Mouse (Mus musculus): Measurements from ENCODE around the gene Lmbr1l. TPM values are rescaled to one million over a fixed set of nuclear protein-coding genes. Genes with fewer than 3 reads are reported as not detected.

Gene Lmbr1l
- 4.1 and 5.5 TPM in 2 replicates for polyA plus RNA-seq (2014; fragmentation: Nextera tagmentation; extraction: Ambion mirVana)

- ATAC-seq (replicated peaks; ENCODE audit: low FRiP score, low TSS enrichment, low read depth): peak; percentile 98
- peaks cover 9% of the 10 kb centered on the region for H3K36me3 ChIP-seq (ENCODE audit: control insufficient read depth, insufficient read depth, low read length)
- H3K4me1 ChIP-seq (replicated peaks; ENCODE audit: control insufficient read depth, insufficient read depth, low read length): peaks cover 14% of the 10 kb centered on the region
- peak within 1 kb of the TSS; percentile 78 for H3K9ac ChIP-seq (ENCODE audit: low read length)
- peak within 1 kb of the TSS; percentile 87 for H3K4me3 ChIP-seq (ENCODE audit: low read depth, low read length)
- no peaks in the 10 kb centered on the region for H3K27me3 ChIP-seq (replicated peaks; ENCODE audit: control insufficient read depth, insufficient read depth, low read length)
- no peaks in the 10 kb centered on the region for H3K9me3 ChIP-seq (ENCODE audit: control insufficient read depth, low read length)
- peak within 1 kb of the TSS; percentile 86 for H3K4me2 ChIP-seq (ENCODE audit: low read length)
- peak within 1 kb of the TSS; percentile 95 for H3K27ac ChIP-seq (ENCODE audit: low read depth)
- DNase-seq (ENCODE audit: low spot score): peak; percentile 98
- WGBS: under 1% methylated on average over 76 of the region's 82 CpGs
Observed at GRCm38 (mm10) chr15:98917538-98918498, at the start of gene Lmbr1l. TSS of gene Lmbr1l (minus strand) at chr15:98918231.

DNA sequence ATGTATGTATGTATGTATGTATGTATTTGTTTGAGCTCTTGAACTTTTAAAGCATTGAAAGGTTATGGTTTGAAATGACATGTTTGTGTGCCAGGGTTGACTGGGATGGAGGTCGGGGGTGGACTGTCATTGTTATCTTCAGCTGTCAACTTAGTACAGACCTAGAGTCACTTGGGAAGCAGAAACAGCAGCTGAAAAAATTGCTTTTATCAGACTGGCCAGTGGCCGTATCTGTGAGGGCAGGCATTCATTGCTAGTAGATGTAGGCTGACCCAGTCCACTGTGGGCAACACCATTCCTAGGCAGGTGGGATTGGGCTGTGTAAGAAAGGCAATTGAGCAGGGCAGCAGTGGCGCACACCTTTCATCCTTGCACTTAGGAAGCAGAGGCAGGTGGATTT is 41.5 kb upstream of the Lmbr1l start:
- Histone ChIP-seq H3K27ac (ENCODE audit: low read depth) (no peak overlapping the region), H3K4me2 (ENCODE audit: low read length) (no peak overlapping the region), H3K36me3 (ENCODE audit: control insufficient read depth, insufficient read depth, low read length) (no peaks in the 10 kb centered on the region), H3K4me1 (replicated peaks; ENCODE audit: control insufficient read depth, insufficient read depth, low read length) (peaks cover 3% of the 10 kb centered on the region; the same call in 1 of the 2 replicates), H3K9me3 (ENCODE audit: control insufficient read depth, low read length) (0 out of 2 replicates have a peak, but pooled peaks cover 2% of the 10 kb centered on the region), H3K27me3 (replicated peaks; ENCODE audit: control insufficient read depth, insufficient read depth, low read length) (no peaks in the 10 kb centered on the region), H3K9ac (ENCODE audit: low read length) (no peak overlapping the region), H3K4me3 (ENCODE audit: low read depth, low read length) (no peak overlapping the region)
- ATAC-seq (replicated peaks; ENCODE audit: low FRiP score, low TSS enrichment, low read depth) (no peak), DNase-seq (ENCODE audit: low spot score) (no peak)
- 71% methylated on average over 3 of the region's 3 CpGs for WGBS

DNA sequence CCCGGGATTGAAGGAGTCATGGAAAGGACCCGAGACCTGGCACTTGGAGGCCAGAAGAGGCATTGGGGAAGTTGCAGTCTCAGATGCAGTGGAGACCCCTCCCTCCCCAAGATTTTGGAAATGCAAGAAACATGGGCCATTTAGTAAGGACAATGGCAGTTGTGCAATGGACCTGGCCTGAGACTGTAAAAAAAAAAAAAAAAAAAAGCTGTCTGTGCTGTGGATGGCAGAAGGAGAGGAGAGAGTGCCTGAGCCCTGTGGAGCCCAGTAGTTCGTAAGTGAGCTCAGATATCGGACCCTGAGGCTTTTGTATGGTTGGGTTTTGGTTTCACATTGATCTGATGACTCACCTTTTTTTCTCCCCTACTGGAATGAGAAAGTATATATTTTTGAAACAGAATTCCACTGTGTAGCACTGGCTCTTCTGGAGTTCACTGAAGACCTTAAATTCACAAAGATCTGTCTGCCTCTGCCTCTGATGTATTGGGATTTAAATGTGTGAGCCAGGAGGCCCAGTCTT is 40.9 kb upstream of the Lmbr1l start:
- ATAC-seq (replicated peaks; ENCODE audit: low FRiP score, low TSS enrichment, low read depth): no peak
- H3K4me1 ChIP-seq (replicated peaks; ENCODE audit: control insufficient read depth, insufficient read depth, low read length): peaks cover 8% of the 10 kb centered on the region; the same call in 1 of the 2 replicates
- H3K27ac ChIP-seq (ENCODE audit: low read depth): no peak overlapping the region
- H3K9me3 ChIP-seq (ENCODE audit: control insufficient read depth, low read length): 0 out of 2 replicates have a peak, but pooled peaks cover 2% of the 10 kb centered on the region
- no peak overlapping the region for H3K4me2 ChIP-seq (ENCODE audit: low read length)
- no peak overlapping the region for H3K9ac ChIP-seq (ENCODE audit: low read length)
- 89% methylated on average over 4 of the region's 4 CpGs for WGBS
- no peaks in the 10 kb centered on the region for H3K36me3 ChIP-seq (ENCODE audit: control insufficient read depth, insufficient read depth, low read length)
- no peak overlapping the region for H3K4me3 ChIP-seq (ENCODE audit: low read depth, low read length)
- H3K27me3 ChIP-seq (replicated peaks; ENCODE audit: control insufficient read depth, insufficient read depth, low read length): no peaks in the 10 kb centered on the region
- no peak for DNase-seq (ENCODE audit: low spot score)

- DNase-seq (ENCODE audit: low spot score) (no peak), ATAC-seq (replicated peaks; ENCODE audit: low FRiP score, low TSS enrichment, low read depth) (no peak)
- peaks cover 9% of the 10 kb centered on the region; the same call in 1 of the 2 replicates for H3K4me1 ChIP-seq (replicated peaks; ENCODE audit: control insufficient read depth, insufficient read depth, low read length)
- no peaks in the 10 kb centered on the region for H3K9me3 ChIP-seq (ENCODE audit: control insufficient read depth, low read length)
- WGBS: 72% methylated on average over 5 of the region's 5 CpGs
- H3K4me2 ChIP-seq (ENCODE audit: low read length): no peak overlapping the region
- H3K9ac ChIP-seq (ENCODE audit: low read length): no peak overlapping the region
- no peak overlapping the region for H3K4me3 ChIP-seq (ENCODE audit: low read depth, low read length)
- H3K36me3 ChIP-seq (ENCODE audit: control insufficient read depth, insufficient read depth, low read length): no peaks in the 10 kb centered on the region
- H3K27ac ChIP-seq (ENCODE audit: low read depth): no peak overlapping the region
- no peaks in the 10 kb centered on the region for H3K27me3 ChIP-seq (replicated peaks; ENCODE audit: control insufficient read depth, insufficient read depth, low read length)
Observed at GRCm38 (mm10) chr15:98957475-98957874, 39.4 kb upstream of the Lmbr1l start.

- Histone ChIP-seq H3K27ac (ENCODE audit: low read depth) (no peak overlapping the region), H3K9me3 (ENCODE audit: control insufficient read depth, low read length) (no peaks in the 10 kb centered on the region), H3K9ac (ENCODE audit: low read length) (no peak overlapping the region), H3K36me3 (ENCODE audit: control insufficient read depth, insufficient read depth, low read length) (no peaks in the 10 kb centered on the region), H3K4me1 (replicated peaks; ENCODE audit: control insufficient read depth, insufficient read depth, low read length) (peaks cover 13% of the 10 kb centered on the region; the same call in 1 of the 2 replicates), H3K4me2 (ENCODE audit: low read length) (no peak overlapping the region), H3K4me3 (ENCODE audit: low read depth, low read length) (no peak overlapping the region), H3K27me3 (replicated peaks; ENCODE audit: control insufficient read depth, insufficient read depth, low read length) (no peaks in the 10 kb centered on the region)
- 91% methylated on average over 4 of the region's 4 CpGs for WGBS
- DNase-seq (ENCODE audit: low spot score) (no peak), ATAC-seq (replicated peaks; ENCODE audit: low FRiP score, low TSS enrichment, low read depth) (no peak)
Observed at GRCm38 (mm10) chr15:98956000-98956399, 38.0 kb upstream of the Lmbr1l start.

DNA sequence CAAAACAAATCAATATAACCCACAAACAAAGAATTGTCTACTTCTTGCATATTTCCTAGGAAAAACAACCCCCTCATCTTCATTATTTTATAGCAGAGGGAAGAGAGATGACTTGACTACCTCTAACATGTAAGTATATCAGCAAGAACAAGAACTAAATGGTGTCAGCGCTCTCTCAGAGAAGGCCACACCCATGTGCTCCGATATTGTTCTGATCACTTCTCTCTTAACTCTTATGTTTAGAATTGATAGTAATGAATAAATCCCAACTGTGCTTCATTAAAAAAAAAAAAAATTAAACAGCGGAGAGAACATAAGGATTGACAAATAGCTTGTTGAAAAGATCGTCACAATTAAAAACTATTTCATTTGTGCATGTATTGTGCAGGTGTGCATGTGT is 37.3 kb upstream of the Lmbr1l start:
- no peak for DNase-seq (ENCODE audit: low spot score)
- H3K9ac ChIP-seq (ENCODE audit: low read length): no peak overlapping the region; the same call in 1 of the 2 replicates
- 84% methylated on average over 4 of the region's 4 CpGs for WGBS

GRCm38 (mm10) chr15:98954425-98955253 is 36.6 kb upstream of the Lmbr1l start:
- ATAC-seq (replicated peaks; ENCODE audit: low FRiP score, low TSS enrichment, low read depth): no peak
- peaks cover 2% of the 10 kb centered on the region; the same call in 1 of the 2 replicates for H3K36me3 ChIP-seq (ENCODE audit: control insufficient read depth, insufficient read depth, low read length)
- DNase-seq (ENCODE audit: low spot score): no peak
- peak overlapping the region; percentile 70 for H3K4me2 ChIP-seq (ENCODE audit: low read length)
- no peaks in the 10 kb centered on the region for H3K27me3 ChIP-seq (replicated peaks; ENCODE audit: control insufficient read depth, insufficient read depth, low read length)
- H3K4me3 ChIP-seq (ENCODE audit: low read depth, low read length): peak overlapping the region; percentile 10; the same call in 1 of the 2 replicates
- H3K9me3 ChIP-seq (ENCODE audit: control insufficient read depth, low read length): no peaks in the 10 kb centered on the region
- H3K9ac ChIP-seq (ENCODE audit: low read length): peak overlapping the region; percentile 29
- H3K4me1 ChIP-seq (replicated peaks; ENCODE audit: control insufficient read depth, insufficient read depth, low read length): peaks cover 13% of the 10 kb centered on the region; the same call in 1 of the 2 replicates
- peak overlapping the region; percentile 98 for H3K27ac ChIP-seq (ENCODE audit: low read depth)
- 34% methylated on average over 14 of the region's 14 CpGs for WGBS

More for the DNA sequence above, 37.3 kb upstream of the Lmbr1l start:
- no peak for ATAC-seq (replicated peaks; ENCODE audit: low FRiP score, low TSS enrichment, low read depth)
- Histone ChIP-seq H3K4me1 (replicated peaks; ENCODE audit: control insufficient read depth, insufficient read depth, low read length) (peaks cover 13% of the 10 kb centered on the region; the same call in 1 of the 2 replicates), H3K9me3 (ENCODE audit: control insufficient read depth, low read length) (no peaks in the 10 kb centered on the region), H3K4me2 (ENCODE audit: low read length) (no peak overlapping the region), H3K27ac (ENCODE audit: low read depth) (peak overlapping the region; percentile 98; the same call in 1 of the 2 replicates), H3K4me3 (ENCODE audit: low read depth, low read length) (no peak overlapping the region), H3K36me3 (ENCODE audit: control insufficient read depth, insufficient read depth, low read length) (no peaks in the 10 kb centered on the region), H3K27me3 (replicated peaks; ENCODE audit: control insufficient read depth, insufficient read depth, low read length) (no peaks in the 10 kb centered on the region)
